Mouse (Mus musculus): ENCODE data around the gene Ints3. TPM values are rescaled to one million over a fixed set of nuclear protein-coding genes. Genes with fewer than 3 reads are reported as not detected.

Gene Ints3
- total and polyA plus RNA-seq, 2 experiments from 2014 or later, result 20.4 to 71.7 TPM

DNA sequence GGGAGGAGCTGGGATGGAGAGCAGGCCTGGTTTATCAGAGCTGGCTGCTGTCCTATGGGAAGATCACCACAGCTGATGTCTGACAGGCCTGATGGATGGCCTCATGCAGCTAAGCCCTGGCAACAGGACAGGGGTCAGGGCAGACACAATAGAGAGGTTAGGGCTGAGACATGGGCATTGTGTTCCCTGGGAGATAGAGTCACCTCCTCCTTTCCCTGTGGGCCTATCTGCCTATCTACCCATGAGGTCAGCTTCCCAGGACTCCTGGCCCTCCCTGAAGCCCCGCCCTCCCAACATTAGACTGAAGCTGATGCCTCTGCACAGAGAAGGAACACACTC lies 57.2 kb downstream of the Ints3 start:
- ATAC-seq (peak; percentile 19; the same call in 1 of the 2 replicates), DNase-seq (ENCODE audit: low spot score) (no peak)
- Histone ChIP-seq H3K36me3 (ENCODE audit: insufficient read depth, low read length) (no peaks in the 10 kb centered on the region), H3K4me1 (ENCODE audit: insufficient read depth, low read length) (no peaks in the 10 kb centered on the region), H3K4me2 (ENCODE audit: low read depth, low read length) (no peak overlapping the region), H3K27me3 (ENCODE audit: insufficient read depth, low read length) (no peaks in the 10 kb centered on the region), H3K4me3 (ENCODE audit: low read length) (no peak overlapping the region), H3K9ac (replicated peaks; ENCODE audit: low read length) (no peak overlapping the region), H3K9me3 (ENCODE audit: low read length) (no peaks in the 10 kb centered on the region), H3K27ac (no peak overlapping the region)
- TF ChIP-seq CTCF (IDR thresholded peaks at IDR 0.05; ENCODE audit: low read depth), result no peak
- WGBS, result 33% methylated on average over 1 of the region's 1 CpGs

DNA sequence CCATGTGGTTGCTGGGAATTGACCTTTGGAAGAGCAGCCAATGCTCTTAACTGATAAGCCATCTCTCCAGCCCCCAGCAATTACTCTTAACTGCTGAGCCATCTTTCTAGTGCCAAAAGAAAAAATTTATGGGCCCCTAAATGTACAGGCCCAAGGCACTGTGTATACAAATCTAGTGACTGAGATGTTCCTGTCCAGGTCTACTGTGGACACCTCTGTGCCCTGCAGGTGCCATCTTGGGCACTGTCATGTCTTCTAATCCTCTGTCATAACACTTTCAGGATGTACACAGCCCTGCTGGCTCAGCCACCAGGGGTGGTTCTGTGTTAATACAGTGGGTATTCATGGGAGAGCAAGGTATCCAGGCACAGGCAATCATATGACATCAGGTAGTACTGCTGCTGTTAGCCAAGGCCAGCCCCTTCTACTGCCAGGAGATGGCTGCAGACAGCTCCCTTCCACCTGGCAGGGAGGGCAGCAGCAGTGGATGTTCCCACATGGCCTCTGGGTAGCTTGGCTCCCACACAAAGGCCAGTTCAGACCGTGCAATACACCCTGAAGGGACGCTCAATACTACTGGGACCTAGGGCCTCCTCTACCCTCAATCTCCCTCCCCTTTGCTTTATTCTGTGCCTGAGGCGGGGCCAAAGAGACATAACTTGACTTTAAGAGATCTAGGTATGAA lies 57.7 kb downstream of the Ints3 start:
- Histone ChIP-seq H3K36me3 (ENCODE audit: insufficient read depth, low read length) (no peaks in the 10 kb centered on the region), H3K27me3 (ENCODE audit: insufficient read depth, low read length) (no peaks in the 10 kb centered on the region), H3K27ac (no peak overlapping the region), H3K9me3 (ENCODE audit: low read length) (no peaks in the 10 kb centered on the region), H3K4me2 (ENCODE audit: low read depth, low read length) (no peak overlapping the region), H3K9ac (replicated peaks; ENCODE audit: low read length) (no peak overlapping the region), H3K4me3 (ENCODE audit: low read length) (no peak overlapping the region), H3K4me1 (ENCODE audit: insufficient read depth, low read length) (no peaks in the 10 kb centered on the region)
- WGBS, result 16% methylated on average over 3 of the region's 3 CpGs
- TF ChIP-seq CTCF (IDR thresholded peaks at IDR 0.05; ENCODE audit: low read depth), result no peak
- DNase-seq (ENCODE audit: low spot score), result no peak
- peak; percentile 10; the same call in 1 of the 2 replicates for ATAC-seq

DNA sequence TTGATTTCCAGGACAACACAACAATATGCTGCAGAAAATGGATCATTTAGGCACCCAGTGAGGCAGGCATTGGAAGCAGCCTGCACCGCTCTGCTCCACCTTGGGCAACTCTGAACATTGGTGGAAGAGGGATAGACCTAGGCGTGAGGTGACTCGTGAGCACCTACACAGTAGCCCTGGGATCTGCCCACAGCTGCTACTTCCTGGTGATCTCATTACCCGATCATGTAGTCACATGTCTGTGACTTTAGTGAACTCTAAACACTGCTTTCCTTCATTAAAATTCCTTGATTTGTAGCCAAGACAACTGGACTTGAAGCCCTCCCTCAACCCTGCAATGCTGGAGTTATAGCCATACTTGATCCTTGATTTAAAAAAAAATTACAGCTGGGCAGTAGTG lies 59.1 kb downstream of the Ints3 start:
- Histone ChIP-seq H3K36me3 (ENCODE audit: insufficient read depth, low read length) (no peaks in the 10 kb centered on the region), H3K4me2 (ENCODE audit: low read depth, low read length) (no peak overlapping the region), H3K4me3 (ENCODE audit: low read length) (no peak overlapping the region), H3K9me3 (ENCODE audit: low read length) (no peaks in the 10 kb centered on the region), H3K27ac (no peak overlapping the region), H3K4me1 (ENCODE audit: insufficient read depth, low read length) (no peaks in the 10 kb centered on the region), H3K9ac (replicated peaks; ENCODE audit: low read length) (no peak overlapping the region), H3K27me3 (ENCODE audit: insufficient read depth, low read length) (no peaks in the 10 kb centered on the region)
- ATAC-seq (no peak), DNase-seq (ENCODE audit: low spot score) (no peak)
- TF ChIP-seq CTCF (IDR thresholded peaks at IDR 0.05; ENCODE audit: low read depth), result no peak
- WGBS, result 81% methylated on average over 4 of the region's 4 CpGs

DNA sequence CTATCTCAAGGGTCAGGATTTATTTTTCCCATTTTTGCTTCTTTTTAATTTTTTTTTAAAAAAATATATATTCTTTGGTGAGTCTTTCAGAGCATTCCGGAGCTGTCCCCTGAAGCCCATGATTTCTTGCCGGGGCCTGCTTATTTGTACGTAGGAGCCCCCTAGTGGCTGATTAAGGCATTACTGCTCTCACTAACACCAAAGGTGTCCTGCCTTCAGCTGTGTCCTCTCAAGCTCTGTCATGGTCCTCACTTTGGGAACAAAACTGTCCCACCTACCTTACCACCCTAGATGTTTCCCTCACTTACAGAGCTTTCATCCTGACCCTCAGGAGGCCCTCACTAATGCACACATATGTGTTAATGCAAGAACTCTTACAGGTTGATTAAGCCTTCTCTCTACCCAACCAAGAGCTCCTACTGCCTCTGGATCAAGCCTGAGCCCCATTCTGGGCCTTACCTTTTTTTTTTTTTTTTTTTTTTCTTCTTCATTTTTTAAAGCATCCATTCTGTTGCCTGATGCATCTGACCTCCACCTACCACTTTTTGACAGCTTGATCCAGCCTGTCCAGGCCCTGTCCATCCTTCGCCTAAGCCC lies 59.9 kb downstream of the Ints3 start:
- no peak overlapping the region for H3K27ac ChIP-seq
- WGBS, result 25% methylated on average over 4 of the region's 4 CpGs
- DNase-seq (ENCODE audit: low spot score) (peak; percentile 95), ATAC-seq (peak; percentile 76)
- TF ChIP-seq CTCF (IDR thresholded peaks at IDR 0.05; ENCODE audit: low read depth), result peak; percentile 92
- H3K9ac ChIP-seq (replicated peaks; ENCODE audit: low read length), result no peak overlapping the region
- no peak overlapping the region for H3K4me2 ChIP-seq (ENCODE audit: low read depth, low read length)
- no peaks in the 10 kb centered on the region for H3K4me1 ChIP-seq (ENCODE audit: insufficient read depth, low read length)
- H3K27me3 ChIP-seq (ENCODE audit: insufficient read depth, low read length), result no peaks in the 10 kb centered on the region
- H3K36me3 ChIP-seq (ENCODE audit: insufficient read depth, low read length), result no peaks in the 10 kb centered on the region
- no peaks in the 10 kb centered on the region for H3K9me3 ChIP-seq (ENCODE audit: low read length)
- no peak overlapping the region for H3K4me3 ChIP-seq (ENCODE audit: low read length)

DNA sequence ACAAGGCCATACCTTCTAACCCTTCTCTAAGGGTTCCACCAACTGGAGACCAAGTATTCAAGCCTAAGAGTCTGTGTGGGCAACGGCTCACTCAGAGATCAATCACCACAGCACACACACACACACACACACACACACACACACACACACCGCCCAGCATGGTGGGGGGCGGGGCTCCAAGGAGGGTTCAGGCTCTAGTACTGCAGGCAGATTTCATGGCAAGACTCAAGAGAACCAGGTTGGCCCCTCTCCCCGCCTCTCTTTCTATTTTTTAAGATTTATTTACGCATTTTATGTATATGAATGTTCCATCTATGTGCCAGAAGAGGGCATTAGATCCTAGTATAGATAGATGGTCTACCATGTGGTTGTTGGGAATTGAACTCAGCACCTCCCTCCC lies 60.6 kb downstream of the Ints3 start:
- WGBS, result 56% methylated on average over 5 of the region's 5 CpGs
- ATAC-seq, result no peak
- no peak overlapping the region for H3K9ac ChIP-seq (replicated peaks; ENCODE audit: low read length)

DNA sequence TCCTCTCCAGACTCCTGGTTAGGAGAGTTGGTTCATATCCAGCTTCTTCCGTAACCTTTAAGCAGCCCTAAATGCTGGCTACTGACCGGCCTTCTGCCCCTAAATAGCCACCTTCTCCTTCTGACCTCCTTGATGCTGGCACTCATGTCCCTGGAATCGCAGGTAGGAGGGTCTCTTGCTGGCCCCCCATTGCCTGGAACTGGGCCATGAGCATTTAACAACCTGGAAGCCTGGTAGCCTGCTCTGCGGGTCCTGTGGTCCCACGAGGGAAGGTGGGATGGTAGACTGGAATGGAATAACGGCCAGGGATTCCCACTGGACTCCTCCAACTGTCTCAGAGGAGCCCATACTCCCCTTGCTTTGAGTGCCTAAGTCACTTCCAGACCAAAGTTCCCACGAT lies 61.6 kb downstream of the Ints3 start:
- no peak for TF ChIP-seq CTCF (IDR thresholded peaks at IDR 0.05; ENCODE audit: low read depth)
- Histone ChIP-seq H3K4me1 (ENCODE audit: insufficient read depth, low read length) (no peaks in the 10 kb centered on the region), H3K4me3 (ENCODE audit: low read length) (no peak overlapping the region), H3K36me3 (ENCODE audit: insufficient read depth, low read length) (no peaks in the 10 kb centered on the region), H3K9ac (replicated peaks; ENCODE audit: low read length) (no peak overlapping the region), H3K27me3 (ENCODE audit: insufficient read depth, low read length) (no peaks in the 10 kb centered on the region), H3K27ac (no peak overlapping the region), H3K9me3 (ENCODE audit: low read length) (no peaks in the 10 kb centered on the region), H3K4me2 (ENCODE audit: low read depth, low read length) (no peak overlapping the region)
- 79% methylated on average over 7 of the region's 7 CpGs for WGBS
- no peak for DNase-seq (ENCODE audit: low spot score)
- no peak for ATAC-seq

More for the DNA sequence above, 60.6 kb downstream of the Ints3 start:
- Histone ChIP-seq H3K4me2 (ENCODE audit: low read depth, low read length) (no peak overlapping the region), H3K27me3 (ENCODE audit: insufficient read depth, low read length) (no peaks in the 10 kb centered on the region), H3K27ac (no peak overlapping the region), H3K36me3 (ENCODE audit: insufficient read depth, low read length) (no peaks in the 10 kb centered on the region), H3K9me3 (ENCODE audit: low read length) (no peaks in the 10 kb centered on the region), H3K4me3 (ENCODE audit: low read length) (no peak overlapping the region), H3K4me1 (ENCODE audit: insufficient read depth, low read length) (no peaks in the 10 kb centered on the region)
- DNase-seq (ENCODE audit: low spot score), result no peak
- no peak for TF ChIP-seq CTCF (IDR thresholded peaks at IDR 0.05; ENCODE audit: low read depth)

DNA sequence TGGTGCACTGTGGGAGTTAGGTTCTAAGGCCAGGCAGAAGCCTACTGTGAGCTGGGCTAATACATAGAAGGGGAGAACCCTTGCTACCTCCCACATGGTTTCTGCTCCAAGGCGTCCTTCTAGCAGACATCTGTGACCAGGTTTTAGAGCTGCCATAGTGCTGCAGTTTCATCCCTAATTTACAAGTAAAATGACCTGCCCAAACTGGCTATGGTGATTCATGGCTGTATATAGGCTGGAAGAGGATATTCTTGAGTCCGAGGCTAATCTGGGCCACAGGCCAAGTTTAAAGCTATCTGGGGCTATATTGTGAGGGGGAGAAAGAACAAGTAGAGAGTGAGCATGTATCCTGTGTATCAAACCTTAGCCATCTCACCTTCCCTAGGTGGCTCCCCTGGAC lies 64.4 kb downstream of the Ints3 start:
- H3K4me1 ChIP-seq (ENCODE audit: insufficient read depth, low read length), result no peaks in the 10 kb centered on the region
- no peak for DNase-seq (ENCODE audit: low spot score)
- ATAC-seq, result no peak
- no peak overlapping the region for H3K4me2 ChIP-seq (ENCODE audit: low read depth, low read length)
- no peak overlapping the region for H3K27ac ChIP-seq
- H3K9ac ChIP-seq (replicated peaks; ENCODE audit: low read length), result no peak overlapping the region
- 18% methylated on average over 2 of the region's 2 CpGs for WGBS
- no peaks in the 10 kb centered on the region for H3K36me3 ChIP-seq (ENCODE audit: insufficient read depth, low read length)
- H3K9me3 ChIP-seq (ENCODE audit: low read length), result no peaks in the 10 kb centered on the region
- H3K4me3 ChIP-seq (ENCODE audit: low read length), result no peak overlapping the region
- H3K27me3 ChIP-seq (ENCODE audit: insufficient read depth, low read length), result no peaks in the 10 kb centered on the region
- TF ChIP-seq CTCF (IDR thresholded peaks at IDR 0.05; ENCODE audit: low read depth), result no peak
